Mouse (Mus musculus): ENCODE results near the gene Ggt6.

GRCm38 (mm10) chr11:72425201-72425600, 10.1 kb upstream of the Ggt6 start:
- no peak for TF ChIP-seq CTCF (IDR thresholded peaks at IDR 0.05; ENCODE audit: extremely low read depth, insufficient read depth, low read length)
- no peak for TF ChIP-seq POLR2A (IDR thresholded peaks at IDR 0.05; ENCODE audit: extremely low read depth, insufficient read depth, low read length)
